Mouse (Mus musculus) lung, adult 2 months (tissue): ENCODE measurements around the gene Traf4.

Experiments
- CTCF ChIP-seq: fragments of 200-500 bp; IDR thresholded peaks from 2 replicates; pipeline ENCODE4 v1.5.1; 2011; ENCODE audit warnings: mild to moderate bottlenecking, low read length, control low read depth; ENCODE audit not compliant: insufficient read depth
- POLR2A ChIP-seq: fragments of 200-500 bp; IDR thresholded peaks from 2 replicates; pipeline ENCODE4 v1.6.1; 2011; ENCODE audit warnings: low read depth, mild to moderate bottlenecking, control low read depth, low read length, borderline replicate concordance; ENCODE audit errors: extremely low read depth

GRCm38 (mm10) chr11:78115367-78116145, 49.8 kb downstream of the Traf4 start:
- no peak for TF ChIP-seq CTCF
- TF ChIP-seq POLR2A = no peak
